Comparison of ENCODE assay signal across 8 mouse cellular contexts in the genomic region with DNA sequence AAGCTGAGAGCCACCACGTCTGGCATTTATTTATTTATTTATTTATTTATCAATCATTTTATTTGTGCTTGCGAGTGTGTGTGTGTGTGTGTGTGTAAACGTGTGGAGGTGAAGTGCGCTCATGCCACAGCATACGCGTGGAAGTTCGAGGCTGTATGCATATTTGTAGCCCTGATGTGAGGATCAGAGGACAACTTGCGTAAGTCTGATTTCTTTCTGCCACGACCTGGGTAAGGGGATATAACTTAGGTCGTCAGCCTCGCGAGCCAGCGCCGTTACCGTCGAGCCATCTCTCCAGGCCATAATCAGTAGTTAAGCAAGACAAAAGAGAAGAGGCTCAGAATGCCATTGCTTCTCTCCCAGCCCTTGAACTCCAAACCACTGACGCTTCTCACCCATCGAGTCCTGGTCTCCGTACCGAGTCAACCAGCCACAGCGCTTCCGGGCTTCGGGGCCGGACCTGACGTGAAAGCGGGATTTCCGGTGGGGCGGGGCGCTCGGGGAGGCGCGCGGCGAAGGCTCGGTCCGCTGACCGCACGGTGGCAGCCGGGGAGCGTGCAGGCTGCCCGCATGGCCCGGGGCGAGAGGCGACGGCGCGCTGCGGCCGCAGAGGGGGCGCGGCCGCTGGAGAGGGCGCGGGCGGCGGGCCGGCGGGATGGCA. TPM values are rescaled to one million over a fixed set of nuclear protein-coding genes. Genes with fewer than 3 reads are reported as not detected.
DNase-seq lines count a peak whose midpoint lies in the region; ATAC-seq and TF ChIP-seq lines count a peak whose summit lies in the region.

TSS of gene Mogs (plus strand) at position 486 of the 661 bp plus-strand sequence.

- H3K27me3 ChIP-seq in heart, embryonic 12.5 days (replicated peaks), result no peaks in the 10 kb centered on the region
- H3K27me3 ChIP-seq in kidney, postnatal 0 days (ENCODE audit: insufficient read depth, low read length), result no peaks in the 10 kb centered on the region
- no peaks in the 10 kb centered on the region for H3K27me3 ChIP-seq in liver, embryonic 11.5 days (replicated peaks; ENCODE audit: control insufficient read depth, insufficient read depth, low read length)
- no peaks in the 10 kb centered on the region for H3K27me3 ChIP-seq in myocyte (ENCODE audit: control insufficient read depth, insufficient read depth, insufficient read length)

- H3K4me2 ChIP-seq in heart, embryonic 12.5 days, result peak within 1 kb of the TSS; percentile 93
- peak within 1 kb of the TSS; percentile 85 for H3K4me2 ChIP-seq in kidney, postnatal 0 days (ENCODE audit: low read length)
- H3K4me2 ChIP-seq in liver, embryonic 11.5 days, result peak within 1 kb of the TSS; percentile 97
- H3K4me2 ChIP-seq in myocyte (ENCODE audit: low read depth), result peak within 1 kb of the TSS; percentile 88

- H3K9me3 ChIP-seq in heart, embryonic 12.5 days (replicated peaks), result no peaks in the 10 kb centered on the region
- no peaks in the 10 kb centered on the region for H3K9me3 ChIP-seq in kidney, postnatal 0 days (replicated peaks; ENCODE audit: low read length)
- H3K9me3 ChIP-seq in liver, embryonic 11.5 days (ENCODE audit: control insufficient read depth, low read length), result no peaks in the 10 kb centered on the region

- H3ac ChIP-seq in myocyte (ENCODE audit: control insufficient read depth, insufficient read length), result peak within 1 kb of the TSS; percentile 90

- peaks cover 36% of the 10 kb centered on the region for H3K36me3 ChIP-seq in heart, embryonic 12.5 days
- 0 out of 2 replicates have a peak, but pooled peaks cover 5% of the 10 kb centered on the region for H3K36me3 ChIP-seq in kidney, postnatal 0 days (ENCODE audit: insufficient read depth, low read length)
- peaks cover 19% of the 10 kb centered on the region; the same call in 1 of the 2 replicates for H3K36me3 ChIP-seq in liver, embryonic 11.5 days (ENCODE audit: control insufficient read depth, insufficient read depth, low read length)
- H3K36me3 ChIP-seq in myocyte (ENCODE audit: control insufficient read depth, insufficient read depth), result peaks cover 3% of the 10 kb centered on the region

- H3K4me3 ChIP-seq in brown adipose tissue, adult 24 weeks (ENCODE audit: insufficient read depth, low read depth, low read length), result peak within 1 kb of the TSS; percentile 89
- H3K4me3 ChIP-seq in heart, embryonic 12.5 days, result peak within 1 kb of the TSS; percentile 75
- peak within 1 kb of the TSS; percentile 64 for H3K4me3 ChIP-seq in kidney, postnatal 0 days (replicated peaks; ENCODE audit: low read depth, low read length)
- H3K4me3 ChIP-seq in liver, embryonic 11.5 days (ENCODE audit: low read depth, low read length), result peak within 1 kb of the TSS; percentile 85
- H3K4me3 ChIP-seq in myocyte, result peak within 1 kb of the TSS; percentile 75

- peak within 1 kb of the TSS; percentile 94 for H3K27ac ChIP-seq in brown adipose tissue, adult 24 weeks (replicated peaks; ENCODE audit: low read depth, low read length)
- peak within 1 kb of the TSS; percentile 63 for H3K27ac ChIP-seq in heart, embryonic 12.5 days (ENCODE audit: poor library complexity, severe bottlenecking)
- H3K27ac ChIP-seq in kidney, postnatal 0 days, result peak within 1 kb of the TSS; percentile 76
- peak within 1 kb of the TSS; percentile 90 for H3K27ac ChIP-seq in liver, embryonic 11.5 days (ENCODE audit: low read depth, low read length)

- 1% methylated on average over 44 of the region's 58 CpGs for WGBS in heart, embryonic 12.5 days
- 1% methylated on average over 57 of the region's 58 CpGs for WGBS in kidney, postnatal 0 days
- under 1% methylated on average over 53 of the region's 58 CpGs for WGBS in liver, embryonic 11.5 days

- peak; percentile 92 for DNase-seq in CD4-positive helper T cell, adult 2 months (ENCODE audit: low read depth, low spot score)
- DNase-seq in kidney, postnatal 0 days (ENCODE audit: low spot score), result peak; percentile 96
- DNase-seq in liver, embryonic 11.5 days (ENCODE audit: low spot score), result peak; percentile 96
- DNase-seq in spleen, postnatal 4 days (ENCODE audit: low spot score in 2 of 2), result peak; percentile 93 to 97

- peaks cover 8% of the 10 kb centered on the region; the same call in 1 of the 2 replicates for H3K4me1 ChIP-seq in brown adipose tissue, adult 24 weeks (ENCODE audit: control insufficient read depth, insufficient read depth, insufficient read length, low read length)
- H3K4me1 ChIP-seq in heart, embryonic 12.5 days (replicated peaks), result peaks cover 37% of the 10 kb centered on the region
- peaks cover 19% of the 10 kb centered on the region for H3K4me1 ChIP-seq in kidney, postnatal 0 days (replicated peaks; ENCODE audit: insufficient read depth, low read length)
- H3K4me1 ChIP-seq in liver, embryonic 11.5 days (replicated peaks; ENCODE audit: control insufficient read depth, insufficient read depth, low read length), result peaks cover 45% of the 10 kb centered on the region

- peak; percentile 93 for TF ChIP-seq POLR2A in myocyte (IDR thresholded peaks at IDR 0.05; ENCODE audit: insufficient read length, low read depth)

- peak within 1 kb of the TSS; percentile 86 for H3K9ac ChIP-seq in heart, embryonic 12.5 days
- peak within 1 kb of the TSS; percentile 76 for H3K9ac ChIP-seq in kidney, postnatal 0 days (ENCODE audit: low read depth, low read length)
- H3K9ac ChIP-seq in liver, embryonic 11.5 days (ENCODE audit: low read depth, low read length), result peak within 1 kb of the TSS; percentile 96

- H3K79me2 ChIP-seq in myocyte (ENCODE audit: control insufficient read depth, insufficient read depth), result peaks cover 20% of the 10 kb centered on the region

- peak; percentile 92 for ATAC-seq in erythroid progenitor cell, adult 5-6 weeks (replicated peaks; ENCODE audit: low FRiP score, poor library complexity, severe bottlenecking)
- peak; percentile 92 for ATAC-seq in heart, embryonic 12.5 days (ENCODE audit: insufficient number of reproducible peaks, low FRiP score)
- peak; percentile 87 for ATAC-seq in kidney, postnatal 0 days (replicated peaks; ENCODE audit: low FRiP score, low read depth)
- ATAC-seq in liver, embryonic 11.5 days (replicated peaks; ENCODE audit: low FRiP score), result peak; percentile 86

- peak; percentile 65 for TF ChIP-seq CTCF in kidney, postnatal 0 days (IDR thresholded peaks at IDR 0.05; ENCODE audit: low read depth)

TF ChIP-seq in myocyte, 11 proteins besides CTCF, POLR2A, EP300 and RAD21:
- no peak for TF ChIP-seq USF1 (IDR thresholded peaks at IDR 0.05; ENCODE audit: low read depth)
- TF ChIP-seq MAX (IDR thresholded peaks at IDR 0.05; ENCODE audit: low read depth), result no peak
- TF ChIP-seq POLR2AphosphoS2 (IDR thresholded peaks at IDR 0.05; ENCODE audit: insufficient read length, low read depth), result peak; percentile 83
- TF ChIP-seq E2F4 (IDR thresholded peaks at IDR 0.05; ENCODE audit: insufficient read depth), result no peak
- peak in 1 of 3 experiments; percentile 10 for TF ChIP-seq MYOD1 (IDR thresholded peaks at IDR 0.05; ENCODE audit: control insufficient read depth in 1 of 3, insufficient read length in 2 of 3, low read depth in 2 of 3)
- TF ChIP-seq TCF3 (IDR thresholded peaks at IDR 0.05; ENCODE audit: insufficient read length, low read depth), result no peak
- no peak for TF ChIP-seq REST (IDR thresholded peaks at IDR 0.05; ENCODE audit: insufficient read depth, insufficient read length)
- no peak for TF ChIP-seq CEBPB (IDR thresholded peaks at IDR 0.05; ENCODE audit: insufficient read depth, poor library complexity, severe bottlenecking)
- TF ChIP-seq TCF12 (IDR thresholded peaks at IDR 0.05; ENCODE audit: insufficient read depth, poor library complexity, severe bottlenecking), result no peak
- TF ChIP-seq SRF (IDR thresholded peaks at IDR 0.05; ENCODE audit: control insufficient read depth, insufficient read length, low read depth), result no peak
- TF ChIP-seq MYOG (IDR thresholded peaks at IDR 0.05; ENCODE audit: control insufficient read depth in 1 of 3, insufficient read depth in 1 of 3, insufficient read length in 2 of 3, low read depth in 2 of 3), result no peak
TF ChIP-seq in myocyte: peak in this region for 2.

RNA-seq across cellular contexts. Expression of gene Mogs, which starts in this region (rescaled TPM):
- polyA plus RNA-seq in brown adipose tissue, adult 24 weeks (2012; ENCODE audit: insufficient read depth, insufficient read length, missing spikeins), result 6.0 and 6.2 TPM in 2 replicates
- total RNA-seq in erythroid progenitor cell, adult 5-6 weeks (2015; ENCODE audit: low replicate concordance), result 4.6 and 14.4 TPM in 2 replicates
- 13.1 and 17.1 TPM in 2 replicates for total RNA-seq in erythroid progenitor cell, adult 5-6 weeks (2017; ENCODE audit: low replicate concordance)
- 30.7 and 30.8 TPM in 2 replicates for polyA plus RNA-seq in heart, embryonic 12.5 days (2016; fragmentation: Nextera tagmentation; extraction: Ambion mirVana)
- 33.9 and 37.6 TPM in 2 replicates for polyA plus RNA-seq in kidney, postnatal 0 days (2015; fragmentation: Nextera tagmentation; extraction: Ambion mirVana)
- 88.9 and 89.6 TPM in 2 replicates for polyA plus RNA-seq in liver, embryonic 11.5 days (2014; fragmentation: Nextera tagmentation; extraction: Ambion mirVana)
- polyA plus RNA-seq in myocyte (2012; fragmentation: generic; extraction: Trizol), result 33.2 TPM

Comparison
In these comparisons a context has a peak if more than half of its experiments do, and no peak if none do; other contexts are left out.
1. Peak in every context shown above with its lines: DNase-seq, ATAC-seq, H3K4me3 ChIP-seq and H3K27ac ChIP-seq.